Mouse (Mus musculus) spleen, embryonic (tissue): ENCODE measurements around the gene Grb14.

Experiments used
- CTCF ChIA-PET: fragments of 350-600 bp; sonication (Branson Sonifier 250); formaldehyde crosslinking; loops from one replicate; lab custom pipeline; 2022; lab: Charles Lee

Gene Grb14

DNA sequence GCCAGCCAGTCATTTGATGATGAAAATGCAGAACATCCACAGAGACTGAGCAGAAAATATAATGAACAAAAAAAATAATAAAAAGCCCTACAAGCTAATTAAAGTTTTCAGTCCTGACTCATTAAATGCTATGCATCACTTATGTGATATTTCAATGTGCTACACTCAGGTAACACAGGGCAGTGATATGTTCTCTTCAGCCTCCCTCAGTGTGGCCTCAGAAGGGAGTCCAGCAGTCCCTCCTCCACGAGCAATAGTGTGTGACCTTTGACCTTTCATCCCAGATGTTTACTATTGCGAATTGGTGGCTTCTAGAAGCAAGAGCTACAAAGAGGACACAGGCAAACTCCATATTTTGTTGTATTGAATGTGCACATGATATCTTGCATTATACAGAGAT lies 146.5 kb downstream of the Grb14 start:
- CTCF ChIA-PET = no interaction called here
